In the genomic region with DNA sequence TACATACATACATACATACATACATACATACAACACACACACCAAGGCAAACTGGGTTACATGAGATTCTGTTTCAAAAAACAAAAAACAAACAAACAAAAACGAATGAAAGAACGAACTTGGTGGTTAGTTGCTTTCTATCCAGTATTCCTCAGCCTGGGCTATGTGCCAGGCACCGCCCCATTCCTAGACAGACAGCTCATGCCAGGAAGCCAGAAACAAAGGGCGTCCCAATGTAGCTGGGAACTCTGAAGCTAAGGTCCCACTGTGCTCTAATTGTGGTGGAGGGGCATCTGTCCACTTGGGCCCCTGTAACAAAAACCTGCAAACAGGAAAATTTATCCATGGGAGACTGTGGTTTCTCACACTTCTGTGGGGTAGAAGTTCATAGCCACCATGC, we compare ENCODE assay signal across 10 mouse cellular contexts. TPM values are rescaled to one million over a fixed set of nuclear protein-coding genes. Genes with fewer than 3 reads are reported as not detected.
DNase-seq lines count a peak whose midpoint lies in the region; ATAC-seq and TF ChIP-seq lines count a peak whose summit lies in the region.
"Had no signal": no experiment of that assay in that cellular context is flagged by ENCODE, and none has a peak within 500 bp of the region (broad histone marks: within the 10 kb centered on the region; RNA-seq: fewer than 3 reads in every experiment).

No protein-coding gene starts in this region.

- TF ChIP-seq CTCF in lung, postnatal 0 days (IDR thresholded peaks at IDR 0.05) = no peak

- H3K4me1 ChIP-seq in midbrain, embryonic 11.5 days (ENCODE audit: control insufficient read depth, insufficient read depth, low read length) = peaks cover 3% of the 10 kb centered on the region; the same call in 1 of the 2 replicates
- H3K4me1 ChIP-seq in midbrain, embryonic 15.5 days = peaks cover 10% of the 10 kb centered on the region
- H3K4me1 ChIP-seq in heart, embryonic 15.5 days (replicated peaks) = peaks cover 3% of the 10 kb centered on the region; the same call in 1 of the 2 replicates
- no peaks in the 10 kb centered on the region for H3K4me1 ChIP-seq in lung, postnatal 0 days (ENCODE audit: insufficient read depth, low read depth, low read length)

- peak; percentile 68 to 74 for DNase-seq in cerebellum, postnatal 10 days
- no peak for DNase-seq in cerebellum, adult 18-20 months
- peak; percentile 54 for DNase-seq in midbrain, embryonic 11.5 days (ENCODE audit: low spot score, missing footprints)
- DNase-seq in lung, postnatal 0 days (ENCODE audit: low spot score) = peak; percentile 75
- DNase-seq in embryo, embryonic 10 days (ENCODE audit: low spot score) = no peak

- ATAC-seq in midbrain, embryonic 11.5 days (ENCODE audit: low FRiP score) = no peak
- ATAC-seq in midbrain, embryonic 15.5 days (replicated peaks) = no peak
- ATAC-seq in heart, embryonic 15.5 days (replicated peaks; ENCODE audit: insufficient number of reproducible peaks, insufficient read depth, low FRiP score, low read depth) = 0 out of 2 replicates have a peak, but pooled peaks have one; percentile 27
- no peak for ATAC-seq in lung, postnatal 0 days
- no peak for ATAC-seq in megakaryocyte progenitor cell, adult 5-6 weeks (replicated peaks; ENCODE audit: poor library complexity)

- no peak overlapping the region for H3K4me2 ChIP-seq in midbrain, embryonic 11.5 days
- H3K4me2 ChIP-seq in midbrain, embryonic 15.5 days = no peak overlapping the region
- no peak overlapping the region for H3K4me2 ChIP-seq in heart, embryonic 15.5 days
- H3K4me2 ChIP-seq in lung, postnatal 0 days (replicated peaks; ENCODE audit: low read depth, low read length) = no peak overlapping the region
- H3K4me2 ChIP-seq: limb, embryonic 15.5 days had no signal

- no peak for TF ChIP-seq EP300 in lung, postnatal 0 days (IDR thresholded peaks at IDR 0.05)

- H3K9ac ChIP-seq in midbrain, embryonic 11.5 days (ENCODE audit: low read length) = no peak overlapping the region
- H3K9ac ChIP-seq in midbrain, embryonic 15.5 days = no peak overlapping the region
- H3K9ac ChIP-seq in heart, embryonic 15.5 days = no peak overlapping the region
- no peak overlapping the region for H3K9ac ChIP-seq in lung, postnatal 0 days (replicated peaks; ENCODE audit: low read depth)
- H3K9ac ChIP-seq: limb, embryonic 15.5 days had no signal

- no peaks in the 10 kb centered on the region for H3K36me3 ChIP-seq in midbrain, embryonic 11.5 days (ENCODE audit: control insufficient read depth, insufficient read depth, low read length)
- no peaks in the 10 kb centered on the region for H3K36me3 ChIP-seq in midbrain, embryonic 15.5 days (replicated peaks)
- no peaks in the 10 kb centered on the region for H3K36me3 ChIP-seq in heart, embryonic 15.5 days
- H3K36me3 ChIP-seq in lung, postnatal 0 days (ENCODE audit: insufficient read depth, low read length) = no peaks in the 10 kb centered on the region
- H3K36me3 ChIP-seq: limb, embryonic 15.5 days had no signal

- no peaks in the 10 kb centered on the region for H3K9me3 ChIP-seq in midbrain, embryonic 11.5 days (ENCODE audit: control insufficient read depth, low read length)
- H3K9me3 ChIP-seq in midbrain, embryonic 15.5 days = no peaks in the 10 kb centered on the region
- H3K9me3 ChIP-seq in heart, embryonic 15.5 days (replicated peaks) = no peaks in the 10 kb centered on the region
- H3K9me3 ChIP-seq in lung, postnatal 0 days (ENCODE audit: low read length) = no peaks in the 10 kb centered on the region
- H3K9me3 ChIP-seq: limb, embryonic 15.5 days had no signal

- H3K4me3 ChIP-seq in midbrain, embryonic 11.5 days (ENCODE audit: low read depth, low read length) = no peak overlapping the region
- no peak overlapping the region for H3K4me3 ChIP-seq in midbrain, embryonic 15.5 days
- H3K4me3 ChIP-seq in heart, embryonic 15.5 days = no peak overlapping the region
- H3K4me3 ChIP-seq in lung, postnatal 0 days (ENCODE audit: low read depth, low read length) = no peak overlapping the region
- H3K4me3 ChIP-seq: limb, embryonic 15.5 days had no signal

- H3K27me3 ChIP-seq in midbrain, embryonic 11.5 days (ENCODE audit: control insufficient read depth, insufficient read depth, low read length) = no peaks in the 10 kb centered on the region
- H3K27me3 ChIP-seq in midbrain, embryonic 15.5 days (replicated peaks) = no peaks in the 10 kb centered on the region
- no peaks in the 10 kb centered on the region for H3K27me3 ChIP-seq in heart, embryonic 15.5 days
- H3K27me3 ChIP-seq in lung, postnatal 0 days (replicated peaks; ENCODE audit: insufficient read depth, low read length) = no peaks in the 10 kb centered on the region

- WGBS in midbrain, embryonic 11.5 days = 73% methylated on average over 4 of the region's 4 CpGs
- WGBS in midbrain, embryonic 15.5 days = 49% methylated on average over 4 of the region's 4 CpGs
- 30% methylated on average over 4 of the region's 4 CpGs for WGBS in heart, embryonic 15.5 days
- WGBS in lung, postnatal 0 days = 18% methylated on average over 4 of the region's 4 CpGs

- no peak overlapping the region for H3K27ac ChIP-seq in midbrain, embryonic 11.5 days (ENCODE audit: low read depth, low read length)
- H3K27ac ChIP-seq in midbrain, embryonic 15.5 days = no peak overlapping the region
- H3K27ac ChIP-seq in heart, embryonic 15.5 days = no peak overlapping the region
- H3K27ac ChIP-seq in lung, postnatal 0 days (ENCODE audit: low read length) = no peak overlapping the region
- H3K27ac ChIP-seq: limb, embryonic 15.5 days had no signal

RNA-seq across cellular contexts. Expression of gene Psmg3, which starts 36.1 kb away (rescaled TPM):
- polyA plus RNA-seq in midbrain, embryonic 11.5 days (2014; fragmentation: Nextera tagmentation; extraction: Ambion mirVana) = 72.2 and 81.2 TPM in 2 replicates
- 74.0 and 78.2 TPM in 2 replicates for polyA plus RNA-seq in midbrain, embryonic 15.5 days (2015; fragmentation: Nextera tagmentation; extraction: Ambion mirVana)
- polyA plus RNA-seq in heart, embryonic 15.5 days (2015; fragmentation: Nextera tagmentation; extraction: Ambion mirVana) = 33.2 and 39.2 TPM in 2 replicates
- polyA plus RNA-seq in lung, postnatal 0 days (2015; fragmentation: Nextera tagmentation; extraction: Ambion mirVana) = 41.1 and 45.4 TPM in 2 replicates
- total RNA-seq in megakaryocyte progenitor cell, adult 5-6 weeks (2015) = 27.3 and 30.9 TPM in 2 replicates
- total RNA-seq in megakaryocyte progenitor cell, adult 5-6 weeks (2017) = 24.6 and 32.5 TPM in 2 replicates

RNA-seq across cellular contexts. Expression of gene Gm26938, which starts 36.6 kb away (rescaled TPM):
- polyA plus RNA-seq in midbrain, embryonic 11.5 days (2014; fragmentation: Nextera tagmentation; extraction: Ambion mirVana) = not detected in 2 replicates
- not detected in 2 replicates for polyA plus RNA-seq in midbrain, embryonic 15.5 days (2015; fragmentation: Nextera tagmentation; extraction: Ambion mirVana)
- polyA plus RNA-seq in heart, embryonic 15.5 days (2015; fragmentation: Nextera tagmentation; extraction: Ambion mirVana) = not detected in 2 replicates
- 0.33 TPM in 1 of 2 replicates, not detected in the other for polyA plus RNA-seq in lung, postnatal 0 days (2015; fragmentation: Nextera tagmentation; extraction: Ambion mirVana)
- total RNA-seq in megakaryocyte progenitor cell, adult 5-6 weeks (2015) = not detected in 2 replicates
- total RNA-seq in megakaryocyte progenitor cell, adult 5-6 weeks (2017) = not detected in 2 replicates
- total RNA-seq: adrenal gland, postnatal 4 days had no signal
- polyA plus RNA-seq: limb, embryonic 15.5 days had no signal

RNA-seq across cellular contexts. Expression of gene Tmem184a, which starts 43.0 kb away (rescaled TPM):
- polyA plus RNA-seq in midbrain, embryonic 11.5 days (2014; fragmentation: Nextera tagmentation; extraction: Ambion mirVana) = 0.60 and 0.86 TPM in 2 replicates
- polyA plus RNA-seq in midbrain, embryonic 15.5 days (2015; fragmentation: Nextera tagmentation; extraction: Ambion mirVana) = 0.14 and 0.30 TPM in 2 replicates
- 0.18 and 1.9 TPM in 2 replicates for polyA plus RNA-seq in heart, embryonic 15.5 days (2015; fragmentation: Nextera tagmentation; extraction: Ambion mirVana)
- 15.5 and 19.1 TPM in 2 replicates for polyA plus RNA-seq in lung, postnatal 0 days (2015; fragmentation: Nextera tagmentation; extraction: Ambion mirVana)
- total RNA-seq in megakaryocyte progenitor cell, adult 5-6 weeks (2015) = 0.10 TPM in 1 of 2 replicates, not detected in the other
- not detected in 2 replicates for total RNA-seq in megakaryocyte progenitor cell, adult 5-6 weeks (2017)

RNA-seq across cellular contexts. Expression of gene Elfn1, which starts 45.0 kb away (rescaled TPM):
- 0.77 and 1.0 TPM in 2 replicates for polyA plus RNA-seq in midbrain, embryonic 11.5 days (2014; fragmentation: Nextera tagmentation; extraction: Ambion mirVana)
- polyA plus RNA-seq in midbrain, embryonic 15.5 days (2015; fragmentation: Nextera tagmentation; extraction: Ambion mirVana) = 2.7 and 4.3 TPM in 2 replicates
- 0.10 and 0.65 TPM in 2 replicates for polyA plus RNA-seq in heart, embryonic 15.5 days (2015; fragmentation: Nextera tagmentation; extraction: Ambion mirVana)
- 1.5 TPM in 2 replicates for polyA plus RNA-seq in lung, postnatal 0 days (2015; fragmentation: Nextera tagmentation; extraction: Ambion mirVana)
- 0.02 TPM in 1 of 2 replicates, not detected in the other for total RNA-seq in megakaryocyte progenitor cell, adult 5-6 weeks (2015)
- total RNA-seq in megakaryocyte progenitor cell, adult 5-6 weeks (2017) = not detected in 2 replicates

Comparison
In these comparisons a context has a peak if more than half of its experiments do, and no peak if none do; other contexts are left out.
1. DNase-seq: peak in cerebellum, postnatal 10 days (2 of 2), midbrain, embryonic 11.5 days (single experiment) and lung, postnatal 0 days (single experiment); none in cerebellum, adult 18-20 months (0 of 2) and embryo, embryonic 10 days (single experiment).